Mouse (Mus musculus): ENCODE data around the gene Foxf2. TPM values are rescaled to one million over a fixed set of nuclear protein-coding genes. Genes with fewer than 3 reads are reported as not detected.

The Foxf2 gene
- 0.24 and 0.27 TPM in 2 replicates for polyA plus RNA-seq (2015; fragmentation: Nextera tagmentation; extraction: Ambion mirVana)

DNA sequence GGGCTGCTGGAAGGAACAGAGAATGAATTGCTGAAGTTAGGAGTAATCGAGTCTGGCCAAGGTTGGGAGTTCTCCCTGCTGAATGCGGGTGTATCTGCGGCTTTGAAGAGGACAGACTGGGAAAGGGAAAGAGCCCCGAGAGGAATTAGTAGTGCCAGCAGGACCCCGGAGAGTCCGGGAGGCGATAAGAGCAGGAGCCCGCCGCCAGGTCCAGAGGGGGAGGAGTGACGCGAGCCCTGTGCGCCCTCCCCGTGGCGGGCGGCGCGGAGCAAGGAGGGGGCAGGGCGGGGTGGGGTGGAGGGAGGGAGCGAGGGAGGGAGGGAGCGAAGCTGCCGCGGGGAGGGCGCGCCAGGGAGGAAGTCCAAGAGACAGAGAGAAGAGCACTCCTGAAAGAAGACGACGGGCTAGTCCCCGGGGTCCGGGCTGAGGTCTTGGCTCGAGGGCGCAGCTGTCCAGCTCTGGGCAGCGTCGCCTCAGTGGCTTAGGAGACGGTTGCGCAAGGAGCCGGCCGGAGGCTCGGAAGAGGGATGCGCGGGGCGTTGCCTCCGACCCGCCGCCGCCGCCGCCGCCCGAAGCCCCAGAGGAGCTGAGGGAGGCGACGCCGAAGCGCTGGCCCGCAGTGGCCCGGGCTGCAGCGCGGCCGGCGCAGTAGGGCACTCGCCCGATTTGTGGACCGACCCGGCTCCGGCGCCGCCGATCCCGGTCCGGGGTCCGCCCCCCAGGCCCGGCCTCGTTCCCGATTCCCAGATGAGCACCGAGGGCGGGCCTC is at the start of gene Foxf2:
Gene Foxf2 (plus strand): TSS at position 484 of the 769 bp plus-strand sequence.
- 0 out of 2 replicates have a peak, but pooled peaks have one; percentile 18 for ATAC-seq (replicated peaks; ENCODE audit: low FRiP score)
- H3K36me3 ChIP-seq: no peaks in the 10 kb centered on the region
- peaks cover 100% of the 10 kb centered on the region for H3K27me3 ChIP-seq
- peak within 1 kb of the TSS; percentile 17; the same call in 1 of the 2 replicates for H3K9ac ChIP-seq
- H3K9me3 ChIP-seq (replicated peaks): no peaks in the 10 kb centered on the region
- under 1% methylated on average over 68 of the region's 74 CpGs for WGBS
- H3K4me3 ChIP-seq (replicated peaks): peak within 1 kb of the TSS; percentile 47
- H3K4me2 ChIP-seq: peak within 1 kb of the TSS; percentile 91
- peaks cover 42% of the 10 kb centered on the region for H3K4me1 ChIP-seq
- H3K27ac ChIP-seq: no peak within 1 kb of the TSS

DNA sequence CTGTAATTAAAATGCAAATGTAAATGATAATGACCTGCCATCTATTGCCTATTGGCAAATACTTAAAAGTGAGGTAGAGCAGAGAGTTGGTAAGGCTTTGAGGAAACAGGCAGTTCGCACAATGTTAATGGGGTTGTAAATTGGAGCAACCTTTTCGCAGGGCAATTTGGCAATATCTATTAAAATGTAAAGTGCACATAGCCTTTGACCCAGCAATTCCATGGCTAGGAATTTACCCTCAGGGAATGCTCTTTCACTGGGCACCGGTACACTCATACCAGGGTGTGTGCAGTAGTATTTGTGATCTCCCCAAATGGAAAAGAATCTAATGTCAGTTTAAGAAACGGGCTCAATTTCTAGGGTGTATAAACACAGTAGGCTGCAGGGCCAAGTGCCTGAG is 48.9 kb upstream of the Foxf2 start:
- H3K27ac ChIP-seq: no peak overlapping the region
- ATAC-seq (replicated peaks; ENCODE audit: low FRiP score): no peak
- 34% methylated on average over 4 of the region's 4 CpGs for WGBS

DNA sequence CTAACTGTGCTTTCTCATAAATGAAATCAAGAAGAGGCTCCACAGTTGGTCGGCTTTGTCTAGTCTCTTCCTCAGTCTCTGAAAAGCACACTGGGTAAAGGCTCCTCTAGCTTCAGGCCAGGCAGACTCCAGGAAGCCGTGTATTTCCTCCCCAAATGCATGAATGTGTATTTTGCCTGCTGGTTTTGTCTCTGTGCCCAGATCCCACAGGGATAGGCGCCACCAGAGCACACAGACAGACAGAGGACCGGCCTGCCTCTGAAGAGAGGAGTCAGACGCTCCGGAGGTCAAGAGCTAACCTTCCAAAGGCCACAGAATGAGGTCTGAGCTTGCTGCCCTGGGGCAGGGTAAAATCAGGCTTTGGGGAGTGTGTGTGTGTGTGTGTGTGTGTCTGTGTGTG is 48.0 kb upstream of the Foxf2 start:
- H3K36me3 ChIP-seq: no peaks in the 10 kb centered on the region
- no peaks in the 10 kb centered on the region for H3K9me3 ChIP-seq (replicated peaks)
- ATAC-seq (replicated peaks; ENCODE audit: low FRiP score): 0 out of 2 replicates have a peak, but pooled peaks have one; percentile 30
- no peak overlapping the region for H3K27ac ChIP-seq
- H3K4me1 ChIP-seq: peaks cover 4% of the 10 kb centered on the region; the same call in 1 of the 2 replicates
- no peak overlapping the region for H3K4me3 ChIP-seq (replicated peaks)
- H3K9ac ChIP-seq: no peak overlapping the region
- no peak overlapping the region for H3K4me2 ChIP-seq
- peaks cover 33% of the 10 kb centered on the region for H3K27me3 ChIP-seq
- WGBS: 24% methylated on average over 6 of the region's 6 CpGs

More for the DNA sequence above, 48.9 kb upstream of the Foxf2 start:
- Histone ChIP-seq H3K9me3 (replicated peaks) (no peaks in the 10 kb centered on the region), H3K9ac (no peak overlapping the region), H3K4me1 (peaks cover 4% of the 10 kb centered on the region; the same call in 1 of the 2 replicates), H3K27me3 (peaks cover 33% of the 10 kb centered on the region), H3K36me3 (no peaks in the 10 kb centered on the region), H3K4me3 (replicated peaks) (no peak overlapping the region), H3K4me2 (no peak overlapping the region)

- Histone ChIP-seq H3K4me1 (peaks cover 4% of the 10 kb centered on the region; the same call in 1 of the 2 replicates), H3K27ac (peak overlapping the region; percentile 23; the same call in 1 of the 2 replicates), H3K4me3 (replicated peaks) (no peak overlapping the region), H3K9ac (no peak overlapping the region), H3K4me2 (no peak overlapping the region), H3K36me3 (no peaks in the 10 kb centered on the region), H3K27me3 (peaks cover 28% of the 10 kb centered on the region), H3K9me3 (replicated peaks) (no peaks in the 10 kb centered on the region)
- WGBS: 44% methylated on average over 10 of the region's 10 CpGs
- ATAC-seq (replicated peaks; ENCODE audit: low FRiP score): peak; percentile 94
These were observed 47.2 kb upstream of the Foxf2 start for GRCm38 (mm10) chr13:31578389-31578788.

DNA sequence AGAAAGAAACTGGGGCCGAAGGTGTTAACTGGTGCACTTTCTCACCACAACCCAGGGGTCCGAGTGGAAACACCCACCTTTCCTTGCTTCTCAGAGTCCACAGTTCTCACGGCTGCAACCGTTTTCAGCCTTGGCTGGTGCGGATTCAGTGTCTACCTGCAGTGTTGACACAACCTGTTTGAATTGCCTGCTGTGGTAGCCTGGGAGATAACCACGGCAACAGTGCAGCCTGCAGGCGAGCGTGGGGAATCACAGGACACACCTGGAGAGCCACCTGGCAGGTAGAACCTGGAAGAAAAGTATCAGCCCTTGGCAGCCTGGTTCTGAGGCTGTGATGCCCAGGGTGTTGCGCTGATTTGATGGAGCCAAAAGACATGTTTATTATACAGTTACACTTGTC is 45.8 kb upstream of the Foxf2 start:
- Histone ChIP-seq H3K4me3 (replicated peaks) (no peak overlapping the region), H3K4me1 (peaks cover 4% of the 10 kb centered on the region; the same call in 1 of the 2 replicates), H3K36me3 (no peaks in the 10 kb centered on the region), H3K27ac (no peak overlapping the region), H3K27me3 (peaks cover 20% of the 10 kb centered on the region), H3K4me2 (no peak overlapping the region), H3K9ac (no peak overlapping the region), H3K9me3 (replicated peaks) (no peaks in the 10 kb centered on the region)
- no peak for ATAC-seq (replicated peaks; ENCODE audit: low FRiP score)
- 63% methylated on average over 9 of the region's 9 CpGs for WGBS

GRCm38 (mm10) chr13:31587341-31587740 is 38.3 kb upstream of the Foxf2 start:
- 48% methylated on average over 5 of the region's 5 CpGs for WGBS
- Histone ChIP-seq H3K4me3 (replicated peaks) (no peak overlapping the region), H3K36me3 (no peaks in the 10 kb centered on the region), H3K4me2 (no peak overlapping the region), H3K9me3 (replicated peaks) (no peaks in the 10 kb centered on the region), H3K9ac (no peak overlapping the region), H3K27ac (no peak overlapping the region), H3K4me1 (no peaks in the 10 kb centered on the region), H3K27me3 (no peaks in the 10 kb centered on the region)
- no peak for ATAC-seq (replicated peaks; ENCODE audit: low FRiP score)

DNA sequence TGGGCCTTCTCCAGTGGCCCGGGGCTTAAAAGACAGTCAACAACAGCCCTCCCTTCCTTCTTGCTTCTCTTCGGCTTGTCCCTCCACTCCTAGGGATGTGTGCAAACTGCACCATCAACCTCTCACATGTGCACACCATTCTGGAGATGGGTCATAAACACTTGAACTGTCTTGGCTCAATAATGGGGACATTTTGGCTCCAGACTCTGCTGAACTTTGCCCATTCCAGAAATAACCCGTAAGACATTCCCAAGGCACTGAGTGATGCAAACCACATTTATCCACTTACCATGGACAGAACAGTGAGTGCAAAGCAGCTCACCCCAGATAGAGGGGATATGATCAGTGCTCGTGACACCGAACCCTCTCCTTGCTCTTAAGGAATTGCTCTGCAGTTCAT is 26.0 kb upstream of the Foxf2 start:
- Histone ChIP-seq H3K27me3 (no peaks in the 10 kb centered on the region), H3K4me1 (no peaks in the 10 kb centered on the region), H3K4me2 (no peak overlapping the region), H3K4me3 (replicated peaks) (no peak overlapping the region), H3K9me3 (replicated peaks) (no peaks in the 10 kb centered on the region), H3K36me3 (no peaks in the 10 kb centered on the region), H3K27ac (no peak overlapping the region), H3K9ac (no peak overlapping the region)
- WGBS: 85% methylated on average over 5 of the region's 5 CpGs
- ATAC-seq (replicated peaks; ENCODE audit: low FRiP score): no peak

GRCm38 (mm10) chr13:31603964-31604363 is 21.7 kb upstream of the Foxf2 start:
- no peaks in the 10 kb centered on the region for H3K4me1 ChIP-seq
- H3K27me3 ChIP-seq: peaks cover 19% of the 10 kb centered on the region
- no peak overlapping the region for H3K4me2 ChIP-seq
- no peak overlapping the region for H3K4me3 ChIP-seq (replicated peaks)
- no peak for ATAC-seq (replicated peaks; ENCODE audit: low FRiP score)
- WGBS: 72% methylated on average over 6 of the region's 6 CpGs
- no peaks in the 10 kb centered on the region for H3K9me3 ChIP-seq (replicated peaks)
- no peak overlapping the region for H3K9ac ChIP-seq
- H3K27ac ChIP-seq: no peak overlapping the region
- H3K36me3 ChIP-seq: no peaks in the 10 kb centered on the region

- Histone ChIP-seq H3K36me3 (no peaks in the 10 kb centered on the region), H3K4me3 (replicated peaks) (no peak overlapping the region), H3K9me3 (replicated peaks) (no peaks in the 10 kb centered on the region), H3K9ac (no peak overlapping the region), H3K27ac (no peak overlapping the region), H3K4me1 (peaks cover 24% of the 10 kb centered on the region), H3K4me2 (no peak overlapping the region), H3K27me3 (peaks cover 96% of the 10 kb centered on the region)
- 1% methylated on average over 38 of the region's 38 CpGs for whole genome bisulfite sequencing
- ATAC-seq (replicated peaks; ENCODE audit: low FRiP score): no peak
These were observed 10.7 kb upstream of the Foxf2 start for GRCm38 (mm10) chr13:31614724-31615465.

DNA sequence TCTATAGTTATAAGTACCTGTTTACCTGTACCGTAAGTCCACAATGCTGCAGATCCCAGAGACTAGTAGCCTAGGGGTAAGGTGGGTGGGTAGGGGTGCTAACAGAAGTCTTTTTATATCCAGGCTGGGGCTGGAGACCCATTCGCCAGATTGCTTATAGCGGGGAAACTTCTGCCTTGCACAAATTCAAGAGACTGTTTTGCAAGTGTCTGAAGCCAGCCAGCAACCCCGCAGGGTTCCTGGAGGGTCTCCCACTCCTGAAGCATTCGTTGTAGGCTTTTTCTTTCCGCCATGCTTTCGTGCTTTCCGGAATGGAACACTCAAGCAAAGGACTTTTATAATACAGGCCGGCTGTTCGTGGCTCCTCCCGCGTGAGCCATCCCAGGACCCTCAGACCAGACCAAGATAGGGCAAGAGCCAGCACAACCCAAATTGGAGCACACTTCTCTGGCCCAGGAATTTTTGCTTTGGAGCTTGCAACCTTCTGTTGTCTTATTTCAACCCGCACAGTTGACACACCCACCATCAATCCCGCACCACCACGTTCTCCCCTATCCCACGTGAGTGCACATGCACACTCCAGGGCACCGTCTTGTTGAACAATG is 10.0 kb upstream of the Foxf2 start:
- H3K9ac ChIP-seq: no peak overlapping the region

GRCm38 (mm10) chr13:31618001-31618400 is 7.6 kb upstream of the Foxf2 start:
- Histone ChIP-seq H3K9me3 (replicated peaks) (no peaks in the 10 kb centered on the region), H3K27me3 (peaks cover 99% of the 10 kb centered on the region), H3K27ac (no peak overlapping the region), H3K9ac (no peak overlapping the region), H3K4me3 (replicated peaks) (peak overlapping the region; percentile 32), H3K36me3 (no peaks in the 10 kb centered on the region), H3K4me2 (peak overlapping the region; percentile 62), H3K4me1 (peaks cover 31% of the 10 kb centered on the region)
- no peak for ATAC-seq (replicated peaks; ENCODE audit: low FRiP score)
- 0% methylated on average over 12 of the region's 12 CpGs for WGBS

More for the DNA sequence above, 10.0 kb upstream of the Foxf2 start:
- Histone ChIP-seq H3K4me2 (no peak overlapping the region), H3K27ac (no peak overlapping the region), H3K4me1 (peaks cover 31% of the 10 kb centered on the region), H3K36me3 (no peaks in the 10 kb centered on the region), H3K27me3 (peaks cover 96% of the 10 kb centered on the region), H3K9me3 (replicated peaks) (no peaks in the 10 kb centered on the region), H3K4me3 (replicated peaks) (no peak overlapping the region)
- under 1% methylated on average over 17 of the region's 17 CpGs for WGBS
- ATAC-seq (replicated peaks; ENCODE audit: low FRiP score): no peak

- Histone ChIP-seq H3K4me2 (peak overlapping the region; percentile 62), H3K27me3 (peaks cover 99% of the 10 kb centered on the region), H3K36me3 (no peaks in the 10 kb centered on the region), H3K27ac (no peak overlapping the region), H3K4me1 (peaks cover 31% of the 10 kb centered on the region), H3K9ac (no peak overlapping the region), H3K9me3 (replicated peaks) (no peaks in the 10 kb centered on the region), H3K4me3 (replicated peaks) (peak overlapping the region; percentile 32)
- under 1% methylated on average over 14 of the region's 14 CpGs for WGBS
- ATAC-seq (replicated peaks; ENCODE audit: low FRiP score): peak; percentile 40; the same call in 1 of the 2 replicates
These were observed 7.2 kb upstream of the Foxf2 start for GRCm38 (mm10) chr13:31618416-31618815.
